Mouse (Mus musculus) mesoderm, embryonic 11.5 days (tissue): ENCODE measurements around the gene Adam10.
A peak's percentile ranks its signal among the peaks of the same experiment; 100 is the strongest.

Experiments used
- DNase-seq: peaks from one replicate; pipeline ENCODE4 v3.0.0-alpha.2; 2012; ENCODE audit warnings: low read depth, low spot score

The Adam10 gene

GRCm38 (mm10) chr9:70678682-70679131 lies at the start of gene Adam10:
TSS of gene Adam10 (plus strand) at chr9:70678997.
- DNase-seq = peak; percentile 99

- no peak for DNase-seq
Observed at GRCm38 (mm10) chr9:70629711-70630110, 49.1 kb upstream of the Adam10 start.

DNA sequence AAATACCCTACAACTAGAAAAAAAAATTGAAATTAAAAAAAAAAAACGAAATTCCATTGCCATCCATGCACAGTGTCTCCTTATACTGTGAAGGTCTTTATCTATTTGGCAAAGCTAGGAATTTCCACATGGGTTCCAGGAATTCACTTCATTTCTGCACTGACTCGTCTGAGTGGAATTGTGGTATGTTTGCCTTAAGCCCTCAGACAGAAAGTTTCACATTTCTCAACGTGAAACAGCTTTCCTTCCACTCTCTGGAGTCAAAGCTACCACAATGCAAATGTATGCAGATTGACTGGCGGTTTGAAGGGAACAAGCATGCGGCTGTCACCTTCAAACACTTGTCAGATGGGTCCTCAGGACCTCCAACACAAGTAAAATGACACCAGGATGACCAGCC lies 47.1 kb upstream of the Adam10 start:
- peak; percentile 15 for DNase-seq

DNA sequence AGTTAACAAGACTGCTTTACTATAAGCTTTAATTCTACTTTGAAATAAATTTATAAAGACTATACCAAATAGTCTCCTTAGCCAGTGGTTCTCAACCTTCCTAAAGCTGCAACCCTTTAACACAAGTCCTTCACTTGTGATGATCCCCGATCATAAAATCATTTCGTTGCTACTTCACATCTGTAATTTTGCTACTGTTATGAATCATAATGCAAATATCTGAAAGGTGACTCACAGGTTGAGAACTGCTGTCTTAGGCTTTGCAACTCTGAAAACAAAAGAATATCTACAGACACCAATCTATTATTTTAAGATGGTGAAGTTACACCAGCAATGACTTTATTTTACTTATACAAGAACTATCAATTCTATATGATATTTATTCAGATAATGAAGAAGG lies 42.0 kb upstream of the Adam10 start:
- DNase-seq = no peak

GRCm38 (mm10) chr9:70650260-70650659 lies 28.5 kb upstream of the Adam10 start:
- no peak for DNase-seq

GRCm38 (mm10) chr9:70650994-70651393 lies 27.8 kb upstream of the Adam10 start:
- no peak for DNase-seq

GRCm38 (mm10) chr9:70652221-70652620 lies 26.6 kb upstream of the Adam10 start:
- DNase-seq = no peak

GRCm38 (mm10) chr9:70653875-70654274 lies 24.9 kb upstream of the Adam10 start:
- DNase-seq = no peak

DNA sequence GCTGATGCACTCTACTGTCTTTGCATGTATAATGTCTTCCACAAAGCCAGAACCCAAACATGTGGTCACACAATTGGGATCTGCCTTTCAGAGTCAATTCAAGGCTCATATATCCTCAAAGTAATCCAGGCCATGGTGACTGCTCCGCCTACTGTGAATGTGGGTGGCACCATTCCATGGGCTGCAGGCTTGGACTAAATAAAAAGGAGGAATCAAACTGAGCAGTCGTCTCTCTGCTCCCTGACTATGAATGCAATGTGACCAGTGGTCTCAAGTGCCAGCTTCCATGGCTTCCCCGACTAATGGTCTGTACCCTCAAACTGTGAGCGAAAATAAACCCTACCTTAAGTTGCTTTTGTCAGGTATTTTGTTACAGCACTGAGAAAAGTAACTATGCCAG lies 24.3 kb upstream of the Adam10 start:
- DNase-seq = peak; percentile 11

DNA sequence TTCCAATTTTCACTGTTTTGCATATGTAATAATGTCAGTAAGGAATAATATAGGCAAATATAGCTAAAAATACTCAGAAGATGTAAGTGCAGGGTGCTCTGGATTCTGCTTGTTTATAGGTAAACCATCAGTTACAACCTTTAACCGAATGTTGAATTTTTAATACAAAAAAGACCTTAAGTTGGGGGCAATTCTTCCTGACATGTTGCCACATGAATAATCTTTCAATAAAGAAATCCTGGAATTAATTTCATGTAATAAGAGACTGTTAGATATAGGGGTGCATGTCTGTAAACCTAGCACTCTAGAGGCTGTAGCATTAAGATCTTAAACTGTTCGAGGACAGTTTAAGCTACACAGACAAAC lies 23.1 kb upstream of the Adam10 start:
- DNase-seq = no peak

DNA sequence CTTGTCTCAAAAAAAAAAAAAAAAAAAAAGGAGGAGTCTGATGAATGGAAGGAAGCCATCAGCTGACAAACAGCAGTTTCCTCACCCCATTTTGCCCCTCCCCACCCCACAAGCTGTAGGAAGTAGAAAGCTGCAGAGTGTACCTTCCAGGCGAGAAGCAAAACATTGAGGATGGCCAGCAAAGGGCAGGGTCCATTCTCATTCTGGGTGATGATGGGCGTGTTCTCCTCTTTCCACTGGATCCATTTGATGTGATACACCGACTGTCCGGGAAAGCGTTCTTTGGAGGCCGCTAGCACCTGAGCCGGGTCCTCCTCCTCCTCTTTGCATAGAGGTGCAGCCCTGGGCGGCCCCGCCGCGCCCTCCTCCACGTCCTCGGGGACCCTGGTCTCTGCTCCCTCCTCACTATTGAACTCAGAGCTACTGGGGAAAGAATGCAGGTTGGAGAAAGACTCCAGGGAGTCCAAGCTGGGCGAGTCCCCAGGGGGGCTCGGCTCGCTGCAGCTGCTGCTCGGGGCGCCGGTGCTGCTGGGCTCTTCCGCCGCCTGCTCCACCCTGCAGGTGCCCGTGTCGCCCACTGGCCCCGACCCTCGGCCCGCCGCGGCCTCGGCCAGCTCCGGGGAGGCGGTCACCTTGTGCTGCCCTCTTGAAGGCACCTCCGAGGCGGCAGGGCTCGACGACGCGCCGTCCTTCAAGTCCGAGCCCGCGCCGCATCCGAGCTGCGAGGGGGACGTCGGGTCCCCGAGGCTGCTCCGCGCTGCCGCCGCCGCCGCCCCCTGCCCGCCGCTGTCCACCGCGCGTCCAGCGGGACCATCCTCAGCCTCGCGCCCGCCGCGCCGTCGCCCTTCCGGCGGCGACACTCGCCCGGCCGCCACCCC lies 22.4 kb upstream of the Adam10 start, which contains the start of gene Gm10642:
Gm10642 (plus strand) TSS at position 122 of the 878 bp plus-strand sequence.
- peak; percentile 30 for DNase-seq

DNA sequence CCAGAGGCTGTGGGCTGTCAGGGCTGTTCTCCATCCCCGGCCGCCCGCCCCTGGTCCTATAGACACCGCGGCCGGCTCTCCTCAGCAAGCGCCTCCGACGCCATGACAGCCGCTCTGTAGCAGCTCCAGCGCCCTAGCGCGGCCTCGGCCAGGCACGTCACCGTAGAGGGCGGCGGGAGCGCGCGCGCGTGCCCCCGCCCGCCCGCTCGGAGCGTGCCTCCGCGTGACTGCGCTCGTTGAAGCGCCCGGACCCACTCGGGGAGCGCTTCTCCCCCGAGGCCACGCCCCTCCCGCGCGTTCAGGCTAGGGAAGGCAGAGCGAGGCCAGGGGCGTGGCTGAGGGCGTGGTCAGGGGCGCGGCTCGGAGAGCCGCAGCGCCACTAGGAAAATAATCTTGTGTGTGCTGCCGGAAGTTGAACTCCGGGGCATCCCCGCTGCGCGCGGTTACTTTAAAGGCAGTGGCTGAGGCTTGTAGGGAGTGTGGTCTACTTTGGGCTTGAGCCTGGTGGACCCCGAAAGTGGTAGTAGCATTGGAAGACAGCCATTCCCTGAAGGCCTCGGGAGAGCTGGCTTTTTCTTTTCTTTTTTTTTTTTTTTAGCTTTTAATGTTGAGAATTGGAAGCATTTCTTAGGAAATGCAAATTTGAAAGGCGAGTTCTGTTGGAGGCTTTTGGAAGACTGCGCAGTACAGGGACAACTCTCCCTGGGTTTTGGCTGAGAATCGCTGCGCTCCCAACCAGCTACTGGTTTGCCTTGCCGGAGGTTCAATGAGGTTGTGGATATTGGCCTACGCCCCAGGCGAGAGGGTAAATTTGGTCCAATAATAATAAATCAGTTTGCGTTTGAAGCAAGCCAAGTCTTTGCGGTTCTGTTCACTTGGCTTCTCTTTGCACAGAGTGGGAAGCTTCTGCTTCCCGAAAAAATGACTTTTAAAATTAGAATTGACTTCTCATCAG lies 21.5 kb upstream of the Adam10 start, which contains the start of gene Mindy2:
Mindy2 (minus strand) TSS at position 162 of the 955 bp plus-strand sequence.
- peak; percentile 98 for DNase-seq

DNA sequence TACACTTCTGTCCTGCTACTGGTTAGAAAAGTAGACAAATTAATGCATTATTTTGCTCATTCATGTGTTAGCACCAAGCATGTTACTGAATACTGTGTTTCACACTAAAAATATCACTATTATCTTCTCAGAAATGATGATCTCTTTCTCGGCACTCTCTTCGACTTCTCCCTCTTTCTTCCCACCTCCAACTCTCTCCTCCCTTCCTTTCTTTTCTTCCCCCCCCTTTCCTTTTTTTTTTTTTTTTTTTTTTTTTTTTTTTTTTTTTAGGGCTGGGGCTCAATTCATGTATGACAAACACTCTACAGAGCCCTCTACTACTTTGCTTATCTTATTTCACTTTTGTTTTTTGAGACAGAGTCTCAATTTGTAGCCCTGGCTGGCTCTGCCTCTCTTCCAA lies 20.5 kb upstream of the Adam10 start:
- no peak for DNase-seq

- DNase-seq = no peak
Observed at GRCm38 (mm10) chr9:70664847-70665246, 13.9 kb upstream of the Adam10 start.

- no peak for DNase-seq
Observed at GRCm38 (mm10) chr9:70665372-70666145, 13.2 kb upstream of the Adam10 start.

- DNase-seq = no peak
Observed at GRCm38 (mm10) chr9:70666811-70667210, 12.0 kb upstream of the Adam10 start.

DNA sequence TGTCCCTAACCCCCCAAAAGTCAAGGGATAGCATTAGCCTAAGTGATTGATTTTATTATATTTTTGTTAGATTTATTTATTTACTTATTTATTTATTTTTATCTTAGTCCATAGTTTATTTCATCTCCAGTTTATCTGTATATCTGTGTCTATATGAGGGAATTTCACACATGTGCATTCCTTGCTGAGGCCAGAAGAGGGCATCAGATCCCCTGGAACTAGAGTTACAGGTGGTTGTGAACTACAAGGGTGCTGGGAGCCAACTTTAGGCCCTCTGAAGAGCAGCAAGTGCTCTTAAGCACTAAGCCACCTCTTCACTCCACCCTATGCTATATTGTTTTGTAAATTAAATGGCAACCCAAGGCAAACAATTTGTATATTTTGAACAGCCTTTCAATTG lies 10.7 kb upstream of the Adam10 start:
- DNase-seq = no peak

- no peak for DNase-seq
Observed at GRCm38 (mm10) chr9:70669197-70669596, 9.6 kb upstream of the Adam10 start.

- DNase-seq = no peak
Observed at GRCm38 (mm10) chr9:70670381-70670780, 8.4 kb upstream of the Adam10 start.

DNA sequence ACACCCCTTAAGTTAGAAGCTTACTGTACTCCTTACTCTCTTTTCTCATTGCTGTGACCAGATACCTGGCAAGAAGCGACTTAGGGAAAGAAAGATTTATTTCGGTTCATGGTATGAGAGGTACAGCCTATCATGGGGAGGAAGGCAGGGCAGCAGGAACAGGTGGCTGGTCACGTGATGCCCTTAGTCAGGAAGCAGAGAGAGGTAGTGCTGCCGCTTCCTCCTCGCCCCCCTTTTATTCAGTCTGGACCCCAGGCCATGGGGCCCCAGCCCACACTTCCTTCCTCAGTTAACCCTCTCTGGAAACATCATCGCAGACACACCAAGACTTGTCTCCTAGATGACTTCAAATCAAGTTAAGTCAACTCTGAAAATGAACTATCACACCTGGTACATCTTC lies 7.5 kb upstream of the Adam10 start:
- DNase-seq = no peak
